Mouse (Mus musculus): ENCODE data around the gene Samd4.
A peak's percentile ranks its signal among the peaks of the same experiment; 100 is the strongest.

The Samd4 gene

GRCm38 (mm10) chr14:47074045-47074666 lies 191.5 kb downstream of the Samd4 start:
- peak; percentile 42 for DNase-seq (ENCODE audit: low read depth)

GRCm38 (mm10) chr14:47075010-47075677 lies 192.5 kb downstream of the Samd4 start:
- no peak for DNase-seq (ENCODE audit: low read depth)

DNA sequence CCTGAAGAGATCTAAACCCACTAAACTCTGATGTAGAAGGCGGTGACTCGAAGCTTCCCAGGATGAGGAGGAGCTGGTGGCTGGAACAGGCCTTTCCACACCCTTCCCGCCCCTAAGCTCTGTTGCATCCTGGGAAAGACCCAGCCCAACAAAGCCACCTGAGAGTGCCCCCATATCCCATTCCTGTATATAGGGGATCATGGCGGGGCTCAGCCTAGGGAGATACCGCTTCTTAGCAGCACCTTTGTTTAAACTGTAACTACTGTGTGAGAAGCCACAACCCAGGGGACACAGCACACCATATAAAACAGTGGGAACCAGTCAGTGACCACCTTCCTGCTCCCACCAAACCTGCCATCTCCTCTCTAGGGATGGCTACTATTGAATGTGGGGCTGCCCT lies 193.2 kb downstream of the Samd4 start:
- no peak for DNase-seq (ENCODE audit: low read depth)

DNA sequence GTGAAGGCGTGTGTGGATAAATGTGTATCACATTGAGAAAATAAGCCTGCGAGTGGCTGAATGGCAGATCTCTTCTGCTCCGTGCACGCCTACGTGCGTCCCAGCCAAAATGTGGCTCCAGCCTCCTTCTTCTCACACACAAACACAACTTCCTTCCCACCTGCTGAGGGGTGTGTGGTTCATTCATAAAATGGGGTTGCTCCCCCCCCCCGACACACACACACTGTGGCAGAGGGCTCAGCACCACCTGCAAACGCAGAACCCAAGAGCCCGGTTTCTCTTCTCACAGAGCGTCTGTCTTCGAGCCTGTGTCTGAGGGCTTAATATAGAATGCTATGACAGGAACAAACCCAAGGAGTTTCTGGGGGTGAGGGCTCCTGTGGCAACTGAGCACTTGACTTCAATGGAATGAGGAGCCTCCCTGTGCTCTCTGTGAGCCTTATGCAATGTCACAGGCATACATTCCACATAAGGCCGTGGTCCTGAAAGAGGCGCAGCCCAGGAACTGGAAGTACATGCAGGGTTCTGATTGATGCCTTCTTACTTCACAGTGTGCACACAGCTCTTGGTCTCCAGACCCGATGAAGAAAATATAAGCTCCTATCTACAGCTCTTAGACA lies 194.4 kb downstream of the Samd4 start:
- no peak for DNase-seq (ENCODE audit: low read depth)

GRCm38 (mm10) chr14:47077576-47077970 lies 194.9 kb downstream of the Samd4 start:
- peak; percentile 38 for DNase-seq (ENCODE audit: low read depth)

- DNase-seq (ENCODE audit: low read depth), result no peak
Measured at GRCm38 (mm10) chr14:47079911-47080310, 197.3 kb downstream of the Samd4 start.

DNA sequence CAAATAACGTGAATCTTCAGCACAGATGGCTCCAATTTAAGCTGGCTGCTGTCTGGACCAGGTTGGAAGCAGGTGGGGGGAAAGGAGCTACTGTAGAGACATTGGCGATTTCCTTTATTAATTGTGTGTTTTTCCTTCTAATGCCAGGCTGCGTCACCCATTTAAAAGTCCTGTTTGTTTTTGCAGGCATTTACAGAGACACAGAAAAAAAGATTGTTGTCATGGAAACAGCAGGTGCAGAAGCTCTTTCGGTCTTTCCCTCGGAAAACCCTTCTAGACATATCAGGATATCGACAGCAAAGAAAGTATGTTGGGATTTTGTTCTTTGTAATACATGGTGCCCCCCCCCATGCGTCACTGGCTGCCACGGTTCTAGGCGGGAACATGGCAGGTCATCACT lies 200.7 kb downstream of the Samd4 start:
- no peak for DNase-seq (ENCODE audit: low read depth)

DNA sequence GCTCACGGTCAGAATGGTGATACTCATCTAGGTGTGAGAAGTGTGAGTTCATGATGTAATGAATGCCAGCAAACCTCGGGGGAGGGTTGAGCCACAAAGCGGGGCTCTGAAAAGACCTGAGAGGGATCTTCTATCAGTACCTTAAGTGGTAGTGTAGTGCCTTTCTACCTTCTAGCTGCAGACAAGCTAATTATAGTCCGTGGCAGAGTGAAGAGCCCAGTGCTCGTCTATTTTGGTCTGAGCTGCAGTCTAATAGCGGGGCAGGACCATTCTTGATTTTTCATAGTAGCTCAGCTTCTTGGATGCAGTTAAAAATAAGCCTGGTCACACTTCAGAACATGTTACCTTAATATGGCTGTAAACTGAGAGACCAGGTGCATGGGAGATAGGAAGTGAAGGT lies 201.2 kb downstream of the Samd4 start:
- DNase-seq (ENCODE audit: low read depth), result no peak

DNA sequence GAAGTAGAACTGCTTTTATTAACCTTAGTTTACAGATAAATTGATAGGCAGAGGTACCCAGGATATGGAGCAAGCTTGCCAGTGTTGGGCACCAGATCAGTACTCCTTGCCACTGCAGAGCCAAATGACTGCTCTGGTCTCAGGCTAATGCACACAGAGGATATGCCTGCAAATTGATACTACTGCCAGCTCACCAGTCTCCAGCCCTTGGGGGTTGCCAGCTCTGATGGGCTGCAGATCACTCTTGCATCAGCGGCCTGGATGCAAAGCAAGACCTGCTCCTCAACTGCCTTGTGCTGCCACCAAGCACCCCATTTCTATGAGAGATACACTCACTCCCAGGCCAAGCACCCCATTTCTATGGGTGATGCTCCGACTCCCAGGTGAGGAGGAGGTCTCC lies 202.0 kb downstream of the Samd4 start:
- DNase-seq (ENCODE audit: low read depth), result no peak

- no peak for DNase-seq (ENCODE audit: low read depth)
Measured at GRCm38 (mm10) chr14:47086123-47086522, 203.5 kb downstream of the Samd4 start.

- peak; percentile 86 for DNase-seq (ENCODE audit: low read depth)
Measured at GRCm38 (mm10) chr14:47086743-47087142, 204.1 kb downstream of the Samd4 start.

GRCm38 (mm10) chr14:47087182-47087581 lies 204.5 kb downstream of the Samd4 start:
- DNase-seq (ENCODE audit: low read depth), result peak; percentile 87

DNA sequence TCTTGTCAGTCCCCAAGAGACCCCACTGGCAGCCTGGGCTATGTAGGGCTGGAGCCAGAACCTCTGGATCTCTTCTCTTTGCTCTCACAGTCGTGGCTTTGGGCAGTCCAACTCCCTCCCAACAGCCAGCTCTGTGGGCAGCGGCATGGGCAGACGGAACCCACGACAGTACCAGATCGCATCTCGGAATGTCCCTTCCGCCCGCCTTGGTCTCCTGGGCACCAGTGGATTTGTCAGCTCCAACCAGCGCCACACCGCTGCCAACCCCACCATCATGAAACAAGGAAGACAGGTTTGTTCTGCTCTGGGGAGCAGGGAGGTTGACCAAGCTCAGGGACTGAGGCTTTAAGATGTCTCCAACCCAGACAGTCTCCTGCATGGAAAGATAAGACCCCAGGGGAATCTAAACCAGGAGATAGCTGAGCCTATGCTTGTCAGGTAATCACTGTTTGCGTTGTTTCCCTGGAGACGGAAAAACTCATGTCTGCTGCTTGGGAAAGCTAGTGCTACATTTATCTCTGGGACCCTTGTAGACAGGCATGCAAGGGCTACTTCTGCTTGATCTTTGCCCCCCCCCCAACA lies 205.1 kb downstream of the Samd4 start:
- DNase-seq (ENCODE audit: low read depth), result no peak

DNA sequence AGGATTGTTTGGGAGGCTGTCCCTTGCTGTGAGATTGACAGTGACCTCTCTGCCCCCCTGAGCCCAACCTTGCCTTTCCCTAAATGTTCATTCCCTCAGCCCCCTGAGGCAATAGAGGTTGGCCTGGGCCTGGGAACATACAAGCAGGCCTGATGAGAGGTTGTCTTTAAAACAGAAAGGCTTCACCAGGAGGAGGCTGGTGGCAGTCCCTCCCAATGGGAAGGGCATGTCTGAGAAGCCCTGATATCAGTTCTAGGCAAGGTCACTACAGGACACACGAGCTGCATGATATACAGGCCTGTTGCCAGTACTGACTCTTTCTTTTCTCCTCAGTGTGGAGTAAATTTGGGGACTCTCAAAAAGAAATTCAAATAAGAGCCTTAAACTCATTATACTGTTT lies 205.7 kb downstream of the Samd4 start:
- DNase-seq (ENCODE audit: low read depth), result no peak

DNA sequence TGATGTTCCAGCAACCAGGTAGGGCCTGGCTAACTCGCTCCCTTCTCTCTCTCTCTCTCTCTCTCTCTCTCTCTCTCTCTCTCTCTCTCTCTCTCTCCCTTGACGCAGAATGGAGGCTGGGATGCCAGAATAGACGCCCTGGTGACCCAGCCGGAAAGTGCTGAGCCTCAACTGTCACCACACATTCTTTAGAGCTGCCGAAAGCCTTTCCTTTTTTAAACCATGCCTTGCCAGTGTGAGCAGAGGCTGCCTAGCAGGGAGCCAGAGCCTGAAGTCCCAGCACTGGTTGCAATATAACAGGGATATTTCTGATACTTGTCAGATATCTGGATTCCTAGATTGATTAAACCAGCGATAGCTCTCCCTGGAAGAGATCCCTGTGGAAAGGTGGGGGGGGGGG lies 206.5 kb downstream of the Samd4 start:
- no peak for DNase-seq (ENCODE audit: low read depth)

DNA sequence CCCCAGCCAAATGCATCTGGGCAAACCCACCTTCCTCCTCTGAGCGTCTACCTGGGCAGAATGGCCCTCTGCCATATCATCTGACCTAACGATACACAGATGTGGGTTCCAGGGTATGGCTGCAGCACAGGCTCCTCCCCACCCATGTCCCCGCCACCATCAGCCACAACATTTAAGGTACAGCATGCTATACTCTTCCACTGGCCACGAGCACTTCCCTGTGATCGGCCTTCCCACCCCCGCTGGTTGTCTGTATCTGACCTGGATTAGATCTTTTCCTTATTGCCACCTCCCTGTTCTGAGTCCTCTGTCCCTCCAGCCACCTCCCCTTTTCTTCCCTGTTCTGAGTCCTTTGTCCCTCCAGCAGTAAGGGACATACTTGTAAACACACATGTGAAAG lies 209.3 kb downstream of the Samd4 start:
- no peak for DNase-seq (ENCODE audit: low read depth)

GRCm38 (mm10) chr14:47093355-47093792 lies 210.7 kb downstream of the Samd4 start:
- no peak for DNase-seq (ENCODE audit: low read depth)

DNA sequence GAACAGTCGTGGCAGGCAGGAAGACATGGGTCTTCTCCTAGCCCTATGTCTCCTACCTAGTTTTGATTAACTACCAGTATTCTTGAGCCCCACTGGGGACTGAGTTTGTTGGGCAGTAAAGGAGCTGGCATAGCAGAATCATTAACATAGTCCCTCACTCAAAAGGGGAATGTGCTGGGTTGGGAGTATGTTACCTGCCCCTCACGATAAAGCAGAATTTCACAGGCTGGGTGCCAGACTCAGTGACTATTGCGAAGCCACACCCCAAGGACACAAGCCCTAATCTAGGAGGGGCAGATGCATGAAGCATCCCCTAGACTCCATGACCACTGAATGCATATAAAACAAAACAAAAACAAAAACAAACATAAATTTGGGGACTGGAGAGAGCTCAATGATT lies 212.4 kb downstream of the Samd4 start:
- no peak for DNase-seq (ENCODE audit: low read depth)

DNA sequence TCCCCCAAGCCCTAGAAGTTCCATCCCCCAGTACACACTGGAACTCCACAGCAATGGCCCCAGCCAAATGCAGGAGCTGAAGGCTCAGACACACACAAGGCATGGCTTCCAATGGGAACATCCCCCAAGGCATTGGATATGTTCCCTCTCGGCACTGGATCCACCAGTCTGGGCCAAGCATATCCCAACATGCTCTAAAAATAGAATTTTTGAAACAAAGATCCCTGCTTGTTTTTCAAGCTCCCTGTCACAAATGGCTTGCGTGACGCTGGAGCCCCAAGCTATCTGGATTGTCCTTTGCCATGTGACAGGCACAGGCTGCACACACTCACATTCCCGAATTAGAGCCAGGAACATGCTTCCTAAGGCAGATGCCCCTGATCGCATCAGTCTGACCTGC lies 213.7 kb downstream of the Samd4 start:
- no peak for DNase-seq (ENCODE audit: low read depth)

GRCm38 (mm10) chr14:47104246-47105173 lies 221.9 kb downstream of the Samd4 start:
- no peak for DNase-seq (ENCODE audit: low read depth)

DNA sequence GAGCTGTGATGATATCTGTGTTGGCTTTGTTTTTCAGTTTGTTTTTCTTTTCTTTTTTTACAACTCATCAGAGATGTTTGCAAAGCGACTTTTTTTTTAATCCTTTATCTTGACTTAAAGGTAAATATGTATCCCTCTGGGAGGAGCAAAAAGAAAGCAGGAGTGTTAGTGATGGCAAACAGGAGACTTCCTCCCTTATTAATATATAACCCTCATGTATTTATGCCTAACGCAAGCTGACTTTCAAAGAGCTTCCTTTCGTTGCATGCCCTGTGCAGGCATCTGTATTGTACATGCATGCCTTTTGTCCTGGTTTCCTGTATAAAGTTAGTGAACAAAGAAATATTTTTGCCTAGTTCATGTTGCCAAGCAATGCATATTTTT lies 222.5 kb downstream of the Samd4 start:
- no peak for DNase-seq (ENCODE audit: low read depth)

GRCm38 (mm10) chr14:47105755-47106154 lies 223.1 kb downstream of the Samd4 start:
- peak; percentile 72 for DNase-seq (ENCODE audit: low read depth)

Data from 416B (cell line).